Comparison of ENCODE assay signal across 13 mouse cellular contexts in genomic region chr14:22609261-22610245, GRCm38 (mm10).
DNase-seq lines count a peak whose midpoint lies in the region; ATAC-seq and TF ChIP-seq lines count a peak whose summit lies in the region.
"Had no signal": no experiment of that assay in that cellular context is flagged by ENCODE, and none has a peak within 500 bp of the region (broad histone marks: within the 10 kb centered on the region; RNA-seq: fewer than 3 reads in every experiment).

No protein-coding gene starts in this region.

- no peak overlapping the region for H3K4me2 ChIP-seq in embryonic facial prominence, embryonic 14.5 days (ENCODE audit: low read depth, low read length)
- H3K4me2 ChIP-seq in kidney, embryonic 16.5 days (replicated peaks; ENCODE audit: low read depth, low read length): no peak overlapping the region
- H3K4me2 ChIP-seq in stomach, embryonic 15.5 days: no peak overlapping the region
- H3K4me2 ChIP-seq: heart, embryonic 15.5 days had no signal

- no peaks in the 10 kb centered on the region for H3K9me3 ChIP-seq in embryonic facial prominence, embryonic 14.5 days (ENCODE audit: control insufficient read depth, low read length)
- H3K9me3 ChIP-seq in kidney, embryonic 16.5 days (ENCODE audit: low read length): no peaks in the 10 kb centered on the region
- no peaks in the 10 kb centered on the region for H3K9me3 ChIP-seq in stomach, embryonic 15.5 days
- H3K9me3 ChIP-seq: heart, embryonic 15.5 days had no signal

- WGBS in kidney, adult 2 months: 67% methylated on average over 13 of the region's 13 CpGs
- WGBS in embryonic facial prominence, embryonic 14.5 days: 39% methylated on average over 13 of the region's 13 CpGs
- WGBS in kidney, embryonic 16.5 days: 43% methylated on average over 13 of the region's 13 CpGs
- 40% methylated on average over 13 of the region's 13 CpGs for WGBS in stomach, embryonic 15.5 days

- TF ChIP-seq POLR2A in kidney, adult 2 months (IDR thresholded peaks at IDR 0.05; ENCODE audit: low read depth, low read length): no peak

- TF ChIP-seq CTCF in kidney, adult 2 months (conservative IDR thresholded peaks at IDR 0.05; ENCODE audit: insufficient read depth, insufficient read length, low read depth, low read length): no peak

- H3K27me3 ChIP-seq in kidney, adult 2 months (replicated peaks; ENCODE audit: control insufficient read depth, insufficient read depth, low read length): no peaks in the 10 kb centered on the region
- H3K27me3 ChIP-seq in embryonic facial prominence, embryonic 14.5 days (replicated peaks; ENCODE audit: control insufficient read depth, insufficient read depth, low read length): no peaks in the 10 kb centered on the region
- no peaks in the 10 kb centered on the region for H3K27me3 ChIP-seq in kidney, embryonic 16.5 days (ENCODE audit: insufficient read depth, low read length)
- no peaks in the 10 kb centered on the region for H3K27me3 ChIP-seq in stomach, embryonic 15.5 days (replicated peaks)
- H3K27me3 ChIP-seq: CH12.LX; heart, embryonic 15.5 days had no signal

- no peaks in the 10 kb centered on the region; the same call in 1 of the 2 replicates for H3K4me1 ChIP-seq in kidney, adult 2 months (ENCODE audit: control insufficient read depth, insufficient read depth, low read length)
- peaks cover 16% of the 10 kb centered on the region for H3K4me1 ChIP-seq in embryonic facial prominence, embryonic 14.5 days (ENCODE audit: control insufficient read depth, insufficient read depth, low read length)
- H3K4me1 ChIP-seq in kidney, embryonic 16.5 days (ENCODE audit: insufficient read depth, low read length): peaks cover 7% of the 10 kb centered on the region
- H3K4me1 ChIP-seq in stomach, embryonic 15.5 days: peaks cover 5% of the 10 kb centered on the region; the same call in 1 of the 2 replicates

- peak; percentile 41 for DNase-seq in kidney, adult 2 months
- DNase-seq in kidney, adult 18-20 months: no peak
- peak; percentile 74 for DNase-seq in embryonic facial prominence, embryonic 14.5 days (ENCODE audit: low spot score)
- DNase-seq in layer of hippocampus, adult 9-10 months (ENCODE audit: low spot score): no peak
- DNase-seq in thymus, postnatal 25 days: no peak
- DNase-seq: adrenal gland, adult 8-10 months; cerebellum, postnatal 14 days; thymus, postnatal 36 days had no signal

- H3K4me3 ChIP-seq in kidney, adult 2 months (ENCODE audit: insufficient read depth, low read depth, low read length): no peak overlapping the region
- H3K4me3 ChIP-seq in embryonic facial prominence, embryonic 14.5 days (ENCODE audit: low read depth, low read length): no peak overlapping the region
- H3K4me3 ChIP-seq in kidney, embryonic 16.5 days (ENCODE audit: low read length): no peak overlapping the region
- H3K4me3 ChIP-seq in stomach, embryonic 15.5 days (replicated peaks): no peak overlapping the region
- H3K4me3 ChIP-seq: heart, embryonic 15.5 days had no signal

- no peaks in the 10 kb centered on the region for H3K36me3 ChIP-seq in kidney, adult 2 months (ENCODE audit: control insufficient read depth, insufficient read depth, low read length)
- no peaks in the 10 kb centered on the region for H3K36me3 ChIP-seq in embryonic facial prominence, embryonic 14.5 days (ENCODE audit: control insufficient read depth, insufficient read depth, low read length)
- H3K36me3 ChIP-seq in kidney, embryonic 16.5 days (ENCODE audit: insufficient read depth, low read length): no peaks in the 10 kb centered on the region
- no peaks in the 10 kb centered on the region for H3K36me3 ChIP-seq in stomach, embryonic 15.5 days
- H3K36me3 ChIP-seq: heart, embryonic 15.5 days had no signal

- no peak for ATAC-seq in embryonic facial prominence, embryonic 14.5 days (ENCODE audit: low read depth)
- ATAC-seq in kidney, embryonic 16.5 days (ENCODE audit: low FRiP score, low TSS enrichment): peak; percentile 81
- ATAC-seq in stomach, embryonic 15.5 days (ENCODE audit: insufficient read depth, low FRiP score, low read depth): 0 out of 2 replicates have a peak, but pooled peaks have one; percentile 18
- ATAC-seq: hindbrain, embryonic 16.5 days had no signal

- no peak overlapping the region for H3K27ac ChIP-seq in kidney, adult 2 months (ENCODE audit: insufficient read depth, low read depth, low read length)
- peak overlapping the region; percentile 68; the same call in 1 of the 2 replicates for H3K27ac ChIP-seq in embryonic facial prominence, embryonic 14.5 days (replicated peaks; ENCODE audit: low read depth, low read length)
- peak overlapping the region; percentile 71 for H3K27ac ChIP-seq in kidney, embryonic 16.5 days (ENCODE audit: low read length)
- peak overlapping the region; percentile 2; the same call in 1 of the 2 replicates for H3K27ac ChIP-seq in stomach, embryonic 15.5 days
- H3K27ac ChIP-seq: heart, embryonic 15.5 days had no signal

- no peak overlapping the region for H3K9ac ChIP-seq in embryonic facial prominence, embryonic 14.5 days (ENCODE audit: low read depth, low read length)
- H3K9ac ChIP-seq in kidney, embryonic 16.5 days (replicated peaks; ENCODE audit: low read length): no peak overlapping the region
- H3K9ac ChIP-seq in stomach, embryonic 15.5 days: no peak overlapping the region
- H3K9ac ChIP-seq: heart, embryonic 15.5 days had no signal

Comparison
In these comparisons a context has a peak if more than half of its experiments do, and no peak if none do; other contexts are left out.
1. DNase-seq: peak in kidney, adult 2 months (single experiment) and embryonic facial prominence, embryonic 14.5 days (single experiment); none in kidney, adult 18-20 months (single experiment), layer of hippocampus, adult 9-10 months (single experiment) and thymus, postnatal 25 days (single experiment).